Mouse (Mus musculus) liver, embryonic 14.5 days (tissue): Measurements from ENCODE around the gene Acot11. TPM values are rescaled to one million over a fixed set of nuclear protein-coding genes. Genes with fewer than 3 reads are reported as not detected.

ENCODE experiments used
- ATAC-seq: fragments of 200-750 bp; cut with Nextera tagmentation; 2 replicates; pipeline ENCODE4 v1.8.0; 2017; ENCODE audit warnings: moderate number of reproducible peaks, mild to moderate bottlenecking, moderate library complexity; ENCODE audit not compliant: insufficient read depth
- DNase-seq, 3 experiments: peaks; one replicate each; pipeline ENCODE4 v3.0.0-alpha.2; 2012 to 2013; ENCODE audit warnings: low read depth in 3 of 3, low spot score in 3 of 3
- H3K27ac ChIP-seq: fragments of 300-500 bp; sonication (generic); 2 replicates; pipeline ENCODE4 v1.5.1; 2014; ENCODE audit warnings: moderate library complexity, mild to moderate bottlenecking, control low read depth, inconsistent platforms
- H3K27me3 ChIP-seq: fragments of 300-500 bp; sonication (generic); 2 replicates; pipeline ENCODE4 v1.6.1; 2014; ENCODE audit warnings: mild to moderate bottlenecking, low read length, moderate library complexity; ENCODE audit not compliant: control insufficient read depth, insufficient read depth
- H3K36me3 ChIP-seq: fragments of 300-500 bp; sonication (generic); replicated peaks from 2 replicates; pipeline ENCODE4 v1.6.1; 2014; ENCODE audit warnings: low read depth; ENCODE audit not compliant: control insufficient read depth, insufficient read depth
- H3K4me1 ChIP-seq, 2 experiments: fragments of 200-500 bp in 1 of 2; fragments of 300-500 bp in 1 of 2; sonication (generic) in 1 of 2; replicated peaks; 2 replicates each; pipeline ENCODE4 v1.6.1; 2012 to 2014; ENCODE audit warnings: antibody characterized with exemption in 1 of 2, inconsistent platforms in 1 of 2, low read length in 1 of 2; ENCODE audit not compliant: control insufficient read depth in 2 of 2, insufficient read depth in 2 of 2
- H3K4me2 ChIP-seq: fragments of 300-500 bp; sonication (generic); 2 replicates; pipeline ENCODE4 v1.6.1; 2014; ENCODE audit warnings: low read depth, mild to moderate bottlenecking, control low read depth, moderate library complexity
- H3K4me3 ChIP-seq, 2 experiments: fragments of 200-500 bp in 1 of 2; fragments of 300-500 bp in 1 of 2; sonication (generic) in 1 of 2; 2 replicates each; pipeline ENCODE4 v1.5.1; 2012 to 2014; ENCODE audit warnings: low read depth in 2 of 2, low read length in 2 of 2, mild to moderate bottlenecking in 2 of 2, control low read depth in 1 of 2, inconsistent platforms in 1 of 2, moderate library complexity in 1 of 2; ENCODE audit not compliant: insufficient read depth in 1 of 2
- H3K9ac ChIP-seq: fragments of 300-500 bp; sonication (generic); replicated peaks from 2 replicates; pipeline ENCODE4 v1.6.1; 2014; ENCODE audit warnings: mild to moderate bottlenecking, control low read depth, moderate library complexity
- H3K9me3 ChIP-seq: fragments of 300-500 bp; sonication (generic); 2 replicates; pipeline ENCODE4 v1.6.1; 2016; ENCODE audit warnings: low read length, mixed read lengths; ENCODE audit not compliant: control insufficient read depth
- CTCF ChIP-seq: IDR thresholded peaks from 2 replicates; pipeline ENCODE4 v1.5.1; 2016; ENCODE audit warnings: antibody characterized with exemption, low read depth, control low read depth
- EP300 ChIP-seq: IDR thresholded peaks from 2 replicates; pipeline ENCODE4 v1.6.1; 2016; ENCODE audit warnings: antibody characterized with exemption, low read depth
- WGBS: fragments of 180-500 bp; shearing (Covaris S2); extraction: QIAGEN DNeasy Blood & Tissue Kit; methylation state at CpG from one replicate; pipeline ENCODE4 v1.1.7; 2014; ENCODE audit not compliant: insufficient replicate concordance; 5-methylcytosine and 5-hydroxymethylcytosine counted together
- polyA plus RNA-seq, 2 experiments: library from polyadenylated mRNA; depleted of rRNA in 1 of 2; stranded (reverse) in 1 of 2; unstranded in 1 of 2; fragments of >200 nt; fragmentation: Nextera tagmentation in 1 of 2; extraction: Ambion mirVana in 1 of 2; gene quantifications; 2 replicates each; pipeline versions ENCODE4 v1.2.1 to v1.2.3; 2012 to 2014

The Acot11 gene
- polyA plus RNA-seq, 2 experiments, result 4.1 TPM

GRCm38 (mm10) chr4:106804201-106804909 is 443 bp downstream of the Acot11 start:
- TF ChIP-seq CTCF, result no peak
- peak; percentile 69 for TF ChIP-seq EP300
- WGBS, result 7% methylated on average over 16 of the region's 16 CpGs

GRCm38 (mm10) chr4:106803781-106804180 is 1.0 kb downstream of the Acot11 start:
- peak; percentile 65 for ATAC-seq
- H3K27ac ChIP-seq, result peak overlapping the region; percentile 80
- peak overlapping the region; percentile 88 for H3K9ac ChIP-seq

More at GRCm38 (mm10) chr4:106804201-106804909, 443 bp downstream of the Acot11 start:
- peak; percentile 82 to 85 (median 84) for DNase-seq
- Histone ChIP-seq H3K27me3 (no peaks in the 10 kb centered on the region), H3K9ac (peak overlapping the region; percentile 88), H3K27ac (peak overlapping the region; percentile 80), H3K4me1 (peaks cover 28 to 39% of the 10 kb centered on the region in 2 experiments), H3K4me2 (peak overlapping the region; percentile 97), H3K4me3 (peak overlapping the region; percentile 81 to 90), H3K9me3 (no peaks in the 10 kb centered on the region), H3K36me3 (no peaks in the 10 kb centered on the region; the same call in none of the 2 replicates)
- ATAC-seq, result peak; percentile 92

GRCm38 (mm10) chr4:106799772-106800336 is 4.9 kb downstream of the Acot11 start:
- 16% methylated on average over 15 of the region's 15 CpGs for WGBS

More at GRCm38 (mm10) chr4:106803781-106804180, 1.0 kb downstream of the Acot11 start:
- Histone ChIP-seq H3K9me3 (no peaks in the 10 kb centered on the region), H3K27me3 (no peaks in the 10 kb centered on the region), H3K4me3 (peak overlapping the region; percentile 81 to 90), H3K4me1 (peaks cover 31 to 41% of the 10 kb centered on the region in 2 experiments), H3K36me3 (no peaks in the 10 kb centered on the region; the same call in none of the 2 replicates), H3K4me2 (peak overlapping the region; percentile 97)
- TF ChIP-seq CTCF (peak; percentile 93), EP300 (no peak)
- DNase-seq, result no peak
- 29% methylated on average over 4 of the region's 4 CpGs for WGBS

GRCm38 (mm10) chr4:106798908-106799546 is 5.8 kb downstream of the Acot11 start:
- H3K9me3 ChIP-seq, result no peaks in the 10 kb centered on the region
- 68% methylated on average over 10 of the region's 10 CpGs for WGBS
- H3K4me3 ChIP-seq, result peak overlapping the region in 1 of 2 experiments; percentile 38; a peak in 2 of 4 replicates
- peak overlapping the region; percentile 54 for H3K4me2 ChIP-seq
- H3K4me1 ChIP-seq, result peaks cover 33 to 40% of the 10 kb centered on the region in 2 experiments
- no peak overlapping the region for H3K27ac ChIP-seq
- ATAC-seq, result no peak
- TF ChIP-seq CTCF (no peak), EP300 (no peak)
- H3K27me3 ChIP-seq, result no peaks in the 10 kb centered on the region
- no peak for DNase-seq
- no peaks in the 10 kb centered on the region; the same call in none of the 2 replicates for H3K36me3 ChIP-seq
- peak overlapping the region; percentile 14 for H3K9ac ChIP-seq

More at GRCm38 (mm10) chr4:106799772-106800336, 4.9 kb downstream of the Acot11 start:
- Histone ChIP-seq H3K4me1 (peaks cover 26 to 35% of the 10 kb centered on the region in 2 experiments), H3K4me3 (peak overlapping the region in 1 of 2 experiments; percentile 38; a peak in 2 of 4 replicates), H3K27me3 (no peaks in the 10 kb centered on the region), H3K9me3 (no peaks in the 10 kb centered on the region), H3K4me2 (peak overlapping the region; percentile 54), H3K27ac (no peak overlapping the region), H3K36me3 (no peaks in the 10 kb centered on the region; the same call in none of the 2 replicates), H3K9ac (peak overlapping the region; percentile 15)
- DNase-seq, result peak in 2 of 3 experiments; percentile 56 to 58
- TF ChIP-seq EP300 (no peak), CTCF (peak; percentile 84)
- ATAC-seq, result peak; percentile 32; the same call in 1 of the 2 replicates
